Mouse (Mus musculus) splenic B cell, adult 2 months (primary cell): ENCODE data around the gene C330021F23Rik.

Source experiments
- DNase-seq: peaks from one replicate; pipeline ENCODE4 v3.0.0-alpha.2; 2011; ENCODE audit warnings: low read depth, low spot score
- H3K27me3 ChIP-seq: 2 replicates; pipeline ENCODE4 v1.6.1; 2012; ENCODE audit warnings: mild to moderate bottlenecking, low read length, moderate library complexity, mixed read lengths; ENCODE audit not compliant: control insufficient read depth, poor library complexity, insufficient read depth, severe bottlenecking
- H3K36me3 ChIP-seq: 2 replicates; pipeline ENCODE4 v1.6.1; 2012; ENCODE audit warnings: mild to moderate bottlenecking, low read length, moderate library complexity, mixed read lengths; ENCODE audit not compliant: control insufficient read depth, poor library complexity, insufficient read depth, severe bottlenecking

Gene C330021F23Rik

DNA sequence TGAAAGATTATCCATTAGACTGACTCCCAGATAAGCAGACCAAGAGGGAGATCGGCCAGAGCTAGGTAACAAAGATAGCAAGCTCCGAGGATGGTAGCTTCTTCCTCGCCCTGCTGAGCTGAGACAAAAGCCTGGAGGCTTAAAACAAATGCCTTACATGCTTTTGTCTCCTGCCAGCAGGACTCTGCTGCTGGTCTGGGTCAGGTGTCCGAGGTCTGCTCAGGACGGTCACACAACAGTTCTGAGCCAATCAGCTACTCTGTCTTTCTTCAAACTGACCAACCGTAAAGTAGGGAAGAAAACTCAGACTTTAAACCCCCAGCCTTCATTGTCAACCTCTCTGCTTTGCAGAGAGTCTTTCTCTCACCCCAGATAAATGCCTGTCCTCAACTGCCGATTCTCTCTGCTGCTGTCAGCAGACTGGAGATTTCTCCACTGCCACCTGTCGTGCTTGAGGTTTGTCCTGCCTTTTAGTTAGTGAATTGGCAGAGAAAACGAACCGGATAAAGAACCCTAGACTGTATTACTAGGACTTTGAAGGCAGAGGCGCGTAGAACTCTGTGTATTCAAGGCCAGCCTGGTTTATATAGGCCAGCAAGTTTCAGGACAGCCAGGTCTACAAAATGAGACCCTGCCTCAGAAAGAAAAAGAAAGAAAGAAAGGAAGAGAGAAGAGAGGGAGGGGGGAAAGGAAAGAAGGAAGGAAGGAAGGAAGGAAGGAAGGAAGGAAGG lies at the start of gene C330021F23Rik:
C330021F23Rik (plus strand) TSS at position 350 of the 731 bp plus-strand sequence.
- Histone ChIP-seq H3K36me3 (no peaks in the 10 kb centered on the region), H3K27me3 (no peaks in the 10 kb centered on the region; the same call in 1 of the 2 replicates)
- no peak for DNase-seq

DNA sequence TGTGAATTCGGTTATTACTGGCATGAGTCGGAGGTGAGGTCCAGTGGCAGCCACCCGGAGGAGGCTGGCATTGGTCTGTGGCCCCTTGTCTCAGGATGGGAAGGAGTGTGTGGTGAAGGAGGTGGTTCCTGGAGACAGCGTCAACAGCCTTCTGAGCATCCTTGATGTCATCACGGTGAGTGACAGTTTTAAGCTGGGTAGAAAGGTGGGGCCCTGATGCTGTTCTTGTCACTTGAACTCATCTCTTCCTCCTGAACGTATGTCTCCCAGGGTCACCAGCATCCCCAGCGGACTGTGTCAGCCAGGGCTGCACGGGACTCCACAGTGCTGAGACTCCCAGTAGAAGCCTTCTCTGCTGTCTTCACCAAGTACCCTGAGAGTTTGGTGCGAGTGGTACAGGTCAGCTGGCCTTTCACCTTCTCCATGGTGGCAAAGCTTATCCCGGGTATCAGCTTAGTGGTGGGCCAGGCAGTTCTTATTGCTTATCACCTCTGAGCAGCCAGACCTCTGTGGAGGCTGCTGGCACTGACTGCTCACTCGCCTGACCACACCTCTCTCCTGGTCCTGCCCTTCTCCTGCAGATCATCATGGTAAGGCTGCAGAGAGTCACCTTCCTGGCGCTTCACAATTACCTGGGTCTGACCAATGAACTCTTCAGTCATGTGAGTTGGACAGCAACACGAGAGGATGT lies 45.6 kb upstream of the C330021F23Rik start:
- Histone ChIP-seq H3K27me3 (no peaks in the 10 kb centered on the region), H3K36me3 (peaks cover 11% of the 10 kb centered on the region)
- DNase-seq = no peak

DNA sequence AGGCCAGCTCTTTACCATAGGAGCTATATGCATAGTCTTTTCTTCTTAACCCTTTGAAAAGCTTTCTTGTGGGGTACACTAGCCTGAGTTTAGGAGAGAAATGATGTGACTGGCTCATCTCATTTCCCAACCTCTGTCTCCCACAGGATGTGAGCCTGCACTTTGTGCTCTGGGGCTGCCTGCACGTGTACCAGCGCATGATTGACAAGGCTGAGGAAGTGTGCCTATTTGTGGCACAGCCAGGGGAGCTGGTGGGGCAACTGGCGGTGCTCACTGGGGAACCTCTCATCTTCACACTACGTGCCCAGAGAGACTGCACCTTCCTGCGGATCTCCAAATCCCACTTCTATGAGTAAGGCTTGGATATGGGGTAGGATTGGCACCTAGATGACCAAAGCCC lies 37.0 kb upstream of the C330021F23Rik start:
- no peak for DNase-seq
- no peaks in the 10 kb centered on the region for H3K27me3 ChIP-seq
- H3K36me3 ChIP-seq = no peaks in the 10 kb centered on the region

DNA sequence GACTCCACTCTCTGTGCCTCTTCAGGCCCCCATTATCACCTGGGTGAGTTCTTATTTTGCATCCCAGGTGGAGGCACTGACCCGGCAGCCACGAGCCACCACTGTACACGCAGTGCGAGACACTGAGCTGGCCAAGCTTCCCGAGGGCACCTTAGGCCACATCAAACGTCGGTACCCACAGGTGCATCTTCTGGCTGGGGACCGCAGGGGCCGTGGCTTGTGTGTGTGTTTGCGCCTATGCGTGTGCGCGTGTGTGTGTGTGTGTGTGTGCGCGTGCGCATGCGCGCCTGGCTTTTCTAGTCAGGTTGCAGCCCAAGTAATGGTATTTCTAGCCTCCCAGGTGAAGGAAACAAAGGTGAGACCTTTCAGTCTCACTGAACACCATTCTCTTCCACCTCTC lies 35.9 kb upstream of the C330021F23Rik start:
- Histone ChIP-seq H3K36me3 (no peaks in the 10 kb centered on the region), H3K27me3 (no peaks in the 10 kb centered on the region)
- no peak for DNase-seq

DNA sequence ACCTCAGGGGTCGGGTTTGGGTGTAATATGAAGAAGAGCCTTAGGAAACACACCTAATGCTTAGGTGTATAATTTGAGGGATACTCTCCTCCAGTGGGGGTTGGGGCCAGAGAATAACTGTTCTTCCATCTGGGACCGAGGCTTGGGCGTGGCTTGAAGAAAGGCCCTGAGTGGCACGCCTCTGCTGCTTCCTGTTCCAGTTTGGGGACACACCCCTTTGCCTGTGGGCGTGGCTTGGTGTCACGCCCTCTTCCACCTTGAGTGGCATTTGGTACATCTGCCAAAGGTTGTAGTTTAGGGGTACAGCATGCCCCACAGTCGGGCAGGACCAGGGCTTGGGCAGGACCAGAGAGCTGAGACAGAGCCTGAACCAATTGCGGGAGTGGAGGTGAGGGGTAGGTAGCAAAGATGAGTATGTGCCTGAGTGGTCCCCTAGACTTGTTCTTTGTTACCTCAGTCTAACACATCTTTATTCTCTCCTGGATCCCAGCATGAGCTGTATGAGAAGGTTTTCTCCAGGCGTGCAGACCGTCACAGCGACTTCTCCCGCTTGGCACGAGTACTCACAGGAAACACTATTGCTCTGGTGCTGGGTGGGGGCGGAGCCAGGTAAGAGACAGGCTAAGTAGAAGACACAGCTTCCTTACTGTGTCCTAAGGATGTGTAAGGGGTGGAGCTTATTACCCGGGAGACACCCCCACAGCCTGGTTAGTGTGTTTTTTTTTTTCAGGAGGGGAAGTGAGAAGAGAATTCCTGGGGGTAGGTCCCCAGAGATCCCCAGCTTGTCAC lies 31.5 kb upstream of the C330021F23Rik start:
- no peaks in the 10 kb centered on the region; the same call in 1 of the 2 replicates for H3K36me3 ChIP-seq
- DNase-seq = peak; percentile 45
- H3K27me3 ChIP-seq = no peaks in the 10 kb centered on the region

DNA sequence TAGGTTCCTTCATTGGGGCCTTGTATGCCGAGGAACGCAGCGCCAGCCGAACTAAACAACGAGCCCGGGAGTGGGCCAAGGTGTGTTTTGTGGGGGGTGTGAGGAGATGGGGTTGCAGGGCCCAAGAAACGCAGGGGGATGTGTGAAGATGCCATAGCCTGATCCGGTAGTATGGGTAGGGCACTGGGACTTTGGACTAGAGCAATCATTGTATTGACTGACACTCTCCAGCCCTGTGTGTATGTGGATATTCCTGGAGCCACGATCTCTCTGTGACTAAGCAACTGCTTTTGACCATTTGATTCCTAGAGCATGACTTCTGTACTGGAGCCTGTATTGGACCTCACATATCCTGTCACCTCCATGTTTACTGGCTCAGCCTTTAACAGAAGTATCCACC lies 30.9 kb upstream of the C330021F23Rik start:
- Histone ChIP-seq H3K27me3 (no peaks in the 10 kb centered on the region), H3K36me3 (no peaks in the 10 kb centered on the region; the same call in 1 of the 2 replicates)
- no peak for DNase-seq

DNA sequence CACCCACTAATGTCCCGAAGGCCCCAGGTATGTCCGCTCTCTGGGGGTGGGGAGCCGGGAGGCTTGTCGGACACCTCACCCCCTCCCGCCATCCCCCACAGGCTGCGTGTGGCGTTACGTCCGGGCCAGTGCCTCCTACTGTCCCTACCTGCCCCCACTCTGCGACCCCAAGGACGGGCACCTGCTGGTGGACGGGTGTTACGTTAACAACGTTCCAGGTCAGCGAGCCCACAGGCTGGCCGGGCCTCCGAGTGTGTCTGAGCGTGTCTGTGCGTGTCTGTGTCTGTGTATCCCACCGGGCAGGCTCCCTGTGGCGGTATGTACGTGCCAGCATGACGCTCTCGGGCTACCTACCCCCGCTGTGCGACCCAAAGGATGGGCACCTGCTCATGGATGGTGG lies 30.1 kb upstream of the C330021F23Rik start:
- Histone ChIP-seq H3K36me3 (no peaks in the 10 kb centered on the region; the same call in 1 of the 2 replicates), H3K27me3 (no peaks in the 10 kb centered on the region)
- DNase-seq = no peak

DNA sequence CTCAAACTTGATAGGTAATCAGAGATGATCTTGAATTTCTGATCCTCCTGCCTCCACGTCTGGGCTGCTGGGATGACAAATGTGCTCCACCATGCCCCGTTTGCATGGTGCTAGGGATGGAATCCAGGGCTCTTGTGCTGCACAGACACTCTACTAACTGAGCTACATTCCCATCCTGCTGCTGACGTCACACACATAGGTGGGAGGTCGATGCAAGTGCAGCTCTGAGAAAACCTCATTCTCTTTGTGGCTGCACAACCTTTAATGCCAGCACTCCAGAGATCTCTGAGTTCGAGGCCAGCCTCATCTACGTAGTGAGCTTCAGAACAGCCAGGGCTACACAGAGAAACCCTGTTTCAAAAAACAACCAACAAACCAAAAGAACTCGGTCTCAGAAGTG lies 28.6 kb upstream of the C330021F23Rik start:
- H3K36me3 ChIP-seq = peaks cover 3% of the 10 kb centered on the region
- no peak for DNase-seq
- no peaks in the 10 kb centered on the region for H3K27me3 ChIP-seq

DNA sequence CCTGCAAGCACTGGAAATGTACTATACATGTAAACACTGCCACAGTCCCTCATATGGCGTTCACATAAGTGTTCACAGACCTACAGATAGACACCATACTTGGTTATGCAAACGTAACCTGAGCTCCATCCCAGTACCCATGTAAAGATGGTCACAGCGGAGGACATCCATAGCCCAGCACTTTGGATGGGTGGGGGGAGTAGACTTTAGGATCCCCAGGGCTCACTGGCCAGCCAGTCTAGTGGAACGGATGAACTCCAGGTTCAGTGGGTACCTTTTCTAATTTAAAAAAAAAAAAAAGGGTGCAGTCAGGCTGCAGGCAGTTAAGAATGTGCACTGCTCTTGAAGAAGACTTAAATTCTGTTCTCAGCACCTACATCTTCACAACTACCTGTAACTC lies 27.7 kb upstream of the C330021F23Rik start:
- H3K36me3 ChIP-seq = peaks cover 3% of the 10 kb centered on the region
- no peak for DNase-seq
- H3K27me3 ChIP-seq = no peaks in the 10 kb centered on the region

DNA sequence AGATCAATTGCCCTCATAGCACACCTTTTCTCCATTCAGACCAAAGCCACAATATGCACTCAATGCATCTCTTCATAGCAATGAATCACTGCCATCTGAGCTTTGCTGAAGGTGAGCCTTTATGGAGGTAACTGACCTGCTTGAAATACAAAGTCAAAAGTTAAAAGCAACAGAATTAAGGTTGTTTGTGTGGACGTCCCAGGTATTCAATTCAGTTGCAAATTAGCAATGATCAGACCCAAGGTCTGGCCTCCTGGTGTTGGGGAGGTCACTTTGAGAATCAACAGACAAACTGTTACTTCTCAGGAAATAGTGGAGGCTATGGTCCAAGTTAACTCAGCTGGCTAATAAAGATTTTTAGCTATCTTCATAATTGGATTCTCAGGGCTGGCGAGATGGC lies 21.3 kb upstream of the C330021F23Rik start:
- H3K36me3 ChIP-seq = peaks cover 3% of the 10 kb centered on the region
- no peak for DNase-seq
- no peaks in the 10 kb centered on the region for H3K27me3 ChIP-seq

DNA sequence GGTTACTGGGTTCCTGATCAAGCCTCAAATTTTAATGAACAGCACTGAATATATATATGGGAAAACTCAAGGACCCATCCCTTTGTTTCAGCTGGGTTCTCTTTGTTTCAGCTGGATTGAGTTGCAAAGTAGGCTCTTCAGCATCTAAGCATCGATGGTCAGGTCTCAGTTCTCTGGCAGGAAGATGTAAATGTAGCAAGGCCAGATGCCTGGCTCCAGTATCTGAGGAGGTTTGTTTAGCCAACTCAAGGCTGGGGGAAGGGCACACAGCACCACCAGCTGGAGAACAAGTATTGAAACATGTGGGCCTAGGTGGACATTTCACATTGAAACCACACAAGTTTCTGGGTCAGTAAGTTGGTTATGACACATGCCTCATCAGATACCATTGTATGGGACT lies 15.6 kb upstream of the C330021F23Rik start:
- Histone ChIP-seq H3K36me3 (no peaks in the 10 kb centered on the region), H3K27me3 (no peaks in the 10 kb centered on the region)
- no peak for DNase-seq

DNA sequence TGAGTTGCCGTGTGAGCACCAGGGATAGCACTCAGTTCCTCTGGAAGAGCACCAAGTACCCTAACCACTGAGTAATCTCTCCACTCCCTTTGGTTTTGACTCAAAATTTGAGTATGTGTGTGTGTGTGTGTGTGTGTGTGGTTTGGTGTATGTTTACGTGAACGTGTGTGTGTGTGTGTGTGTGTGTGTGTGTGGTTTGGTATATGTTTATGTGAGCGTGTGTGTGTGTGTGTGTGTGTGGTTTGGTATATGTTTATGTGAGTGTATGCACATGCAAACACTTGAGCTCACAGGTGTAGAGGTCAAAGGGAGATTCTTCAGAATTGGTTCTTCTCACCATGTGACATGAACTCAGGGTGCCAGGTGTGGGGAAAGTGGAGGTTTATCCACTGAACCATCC lies 11.7 kb upstream of the C330021F23Rik start:
- Histone ChIP-seq H3K36me3 (no peaks in the 10 kb centered on the region), H3K27me3 (no peaks in the 10 kb centered on the region)
- DNase-seq = peak; percentile 13

DNA sequence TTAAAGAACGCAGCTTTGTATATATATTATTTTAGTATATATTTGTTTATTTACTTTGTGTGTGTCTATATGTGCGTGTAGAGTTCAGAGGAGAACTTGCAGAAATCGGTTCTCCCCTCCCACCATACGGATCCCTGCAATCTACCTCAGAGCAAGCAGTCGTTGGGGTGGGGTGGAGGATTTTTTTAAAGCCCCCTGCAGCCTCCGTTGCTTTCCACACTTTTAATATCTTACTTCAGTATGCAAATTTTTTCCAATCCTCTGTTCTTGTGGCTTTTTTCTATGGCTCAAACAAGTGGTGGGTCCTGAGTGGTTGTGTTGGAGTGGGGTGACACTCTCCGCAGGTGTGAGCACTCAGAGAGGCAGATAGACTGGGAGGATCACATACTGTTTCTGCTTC lies 588 bp downstream of the C330021F23Rik start:
- H3K27me3 ChIP-seq = no peaks in the 10 kb centered on the region; the same call in 1 of the 2 replicates
- DNase-seq = no peak
- no peaks in the 10 kb centered on the region for H3K36me3 ChIP-seq

DNA sequence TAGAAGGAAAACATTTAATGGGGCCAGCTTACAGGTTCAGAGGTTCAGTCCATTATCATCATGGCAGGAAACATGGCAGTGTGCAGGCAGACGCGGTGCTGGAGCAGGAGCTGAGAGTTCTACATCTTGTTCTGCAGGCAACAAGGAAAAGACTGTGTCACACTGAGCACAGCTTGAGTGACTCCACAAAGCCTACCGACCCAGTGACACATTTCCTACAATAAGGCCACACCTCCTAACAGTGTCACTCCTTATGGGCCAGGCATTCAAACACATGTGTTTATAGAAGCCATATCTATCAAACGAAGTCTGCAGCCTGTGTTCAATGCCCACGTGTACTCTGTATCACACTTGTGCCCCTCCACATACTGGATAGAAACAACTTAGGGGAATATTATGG lies 2.0 kb downstream of the C330021F23Rik start:
- no peak for DNase-seq
- H3K36me3 ChIP-seq = no peaks in the 10 kb centered on the region
- no peaks in the 10 kb centered on the region; the same call in 1 of the 2 replicates for H3K27me3 ChIP-seq

DNA sequence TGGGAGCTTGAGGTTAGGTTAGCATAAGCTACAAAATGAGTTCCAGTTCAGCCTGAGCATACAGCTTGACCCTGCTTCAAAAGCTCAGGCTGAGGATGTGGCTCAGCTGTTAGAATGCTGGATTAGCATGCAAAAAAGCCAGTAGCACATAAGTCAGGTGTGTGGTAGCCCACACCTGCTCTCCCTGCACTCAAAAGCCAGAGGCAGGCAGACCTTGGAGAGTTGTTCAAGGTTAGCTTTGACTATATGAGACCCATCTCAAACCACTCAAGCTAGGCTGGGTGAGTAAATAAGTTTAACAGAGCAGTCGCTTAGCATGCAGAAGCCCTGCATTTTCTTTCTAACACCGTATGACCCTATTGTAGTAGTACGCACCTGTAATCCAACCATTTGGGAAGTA lies 6.8 kb downstream of the C330021F23Rik start:
- Histone ChIP-seq H3K27me3 (no peaks in the 10 kb centered on the region), H3K36me3 (no peaks in the 10 kb centered on the region)
- no peak for DNase-seq
